Mouse (Mus musculus) liver (tissue): ENCODE data around the gene Fam198b.
"Not testable (repeated sequence)": the region's sequence is repeated elsewhere in the genome, so short reads cannot be mapped to it uniquely, and the experiment has no call there.

Source experiments
- DNase-seq: peaks from one replicate; pipeline ENCODE4 v3.0.0-alpha.2; 2020; ENCODE audit warnings: mixed read lengths

The Fam198b gene

GRCm38 (mm10) chr3:79925950-79926697 is 41.8 kb downstream of the Fam198b start:
- no peak for DNase-seq

- DNase-seq = no peak
Measured at GRCm38 (mm10) chr3:79927050-79927449, 42.7 kb downstream of the Fam198b start.

GRCm38 (mm10) chr3:79928409-79928808 is 44.1 kb downstream of the Fam198b start:
- DNase-seq = no peak

- no peak for DNase-seq
Measured at GRCm38 (mm10) chr3:79930141-79930744, 45.9 kb downstream of the Fam198b start.

- peak; percentile 23 for DNase-seq
Measured at GRCm38 (mm10) chr3:79936213-79936612, 51.9 kb downstream of the Fam198b start.

GRCm38 (mm10) chr3:79936730-79937447 is 52.6 kb downstream of the Fam198b start:
- DNase-seq = no peak

GRCm38 (mm10) chr3:79947736-79948135 is 63.4 kb downstream of the Fam198b start:
- DNase-seq = no peak

GRCm38 (mm10) chr3:79948151-79948550 is 63.8 kb downstream of the Fam198b start:
- no peak for DNase-seq

- DNase-seq = peak; percentile 7
Measured at GRCm38 (mm10) chr3:79953164-79953759, 68.9 kb downstream of the Fam198b start.

- no peak for DNase-seq
Measured at GRCm38 (mm10) chr3:79955262-79955661, 70.9 kb downstream of the Fam198b start.

- DNase-seq = no peak
Measured at GRCm38 (mm10) chr3:79956792-79957191, 72.5 kb downstream of the Fam198b start.

GRCm38 (mm10) chr3:79957752-79958151 is 73.4 kb downstream of the Fam198b start:
- no peak for DNase-seq

- DNase-seq = no peak
Measured at GRCm38 (mm10) chr3:79966709-79967108, 82.4 kb downstream of the Fam198b start.

- DNase-seq = no peak
Measured at GRCm38 (mm10) chr3:79967346-79967745, 83.0 kb downstream of the Fam198b start.

- no peak for DNase-seq
Measured at GRCm38 (mm10) chr3:79968426-79968825, 84.1 kb downstream of the Fam198b start.

GRCm38 (mm10) chr3:79969536-79969935 is 85.2 kb downstream of the Fam198b start:
- DNase-seq = not testable (repeated sequence)

- peak; percentile 21 for DNase-seq
Measured at GRCm38 (mm10) chr3:79970070-79970469, 85.7 kb downstream of the Fam198b start.

GRCm38 (mm10) chr3:79970498-79970897 is 86.2 kb downstream of the Fam198b start:
- DNase-seq = no peak

- no peak for DNase-seq
Measured at GRCm38 (mm10) chr3:79971542-79971941, 87.2 kb downstream of the Fam198b start.

- no peak for DNase-seq
Measured at GRCm38 (mm10) chr3:79976786-79977185, 92.5 kb downstream of the Fam198b start.

- DNase-seq = no peak
Measured at GRCm38 (mm10) chr3:79977656-79978450, 93.5 kb downstream of the Fam198b start.

GRCm38 (mm10) chr3:79980714-79981113 is 96.4 kb downstream of the Fam198b start:
- DNase-seq = no peak
